Mouse (Mus musculus): ENCODE results near the gene Krt13.

DNA sequence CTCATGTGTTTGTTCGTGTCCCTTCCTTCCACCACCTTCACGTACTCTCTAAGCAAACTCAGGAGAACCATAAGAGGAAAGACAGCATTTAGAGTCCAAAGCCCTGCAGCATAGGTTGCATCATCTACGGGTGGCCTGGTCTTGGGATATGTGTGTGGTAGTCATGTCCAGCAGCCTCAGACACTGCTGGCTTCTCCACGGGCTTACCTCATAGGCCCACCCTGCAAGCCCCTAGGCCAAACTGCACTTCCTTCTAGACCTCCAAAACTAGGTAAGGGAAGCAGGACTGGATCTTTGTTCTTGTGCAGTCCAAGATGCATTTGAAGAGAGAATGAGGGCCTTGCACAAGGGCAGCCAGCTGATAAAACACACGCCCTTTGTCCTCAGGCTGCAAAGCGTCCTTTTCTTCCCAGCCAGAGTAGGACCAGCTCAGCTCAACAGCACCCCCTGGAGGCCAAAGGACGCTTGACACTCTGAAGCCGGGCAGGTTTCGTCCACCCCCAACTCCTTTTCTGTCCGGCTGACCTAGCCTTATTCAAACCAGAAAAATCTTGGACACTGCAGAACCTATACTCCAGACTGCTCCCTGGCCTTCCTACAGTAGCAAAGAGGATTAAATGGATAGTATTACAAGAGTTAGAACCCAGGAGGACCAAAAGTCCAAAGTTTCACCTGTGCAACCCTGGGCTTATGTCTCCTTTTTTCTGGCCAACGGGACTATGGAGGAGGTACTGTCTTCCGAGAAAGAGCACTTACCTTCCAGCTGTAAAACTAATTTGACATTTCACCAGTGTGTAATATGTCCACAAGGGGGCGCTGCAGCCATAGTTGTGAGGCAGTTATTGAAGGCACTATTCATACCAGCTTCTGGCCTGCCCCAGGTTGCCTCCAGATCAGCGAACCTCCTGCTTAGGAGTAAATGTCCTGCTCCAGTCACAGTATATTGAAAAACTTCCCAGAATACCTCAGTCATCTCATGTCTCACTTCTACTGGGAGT, 47.7 kb upstream of the Krt13 start:
- TF ChIP-seq CTCF (IDR thresholded peaks at IDR 0.05; ENCODE audit: borderline replicate concordance, control insufficient read depth, extremely low read depth, insufficient read depth, low read length, poor library complexity) (peak; percentile 83), POLR2A (IDR thresholded peaks at IDR 0.05; ENCODE audit: control insufficient read depth, extremely low read depth, insufficient read depth, low read length, poor library complexity) (no peak)

Data from thymus, adult 2 months (tissue).